Mouse (Mus musculus): Measurements from ENCODE around the gene Celf2. TPM values are rescaled to one million over a fixed set of nuclear protein-coding genes. Genes with fewer than 3 reads are reported as not detected.

Gene Celf2
- polyA plus RNA-seq, 1 experiment from 2014 or later, result 191 TPM

GRCm38 (mm10) chr2:7249002-7249401 lies 260.4 kb downstream of the Celf2 start:
- no peak for ATAC-seq (ENCODE audit: low FRiP score, low TSS enrichment)
- Histone ChIP-seq H3K4me3 (replicated peaks; ENCODE audit: low read depth, low read length) (no peak overlapping the region), H3K4me2 (ENCODE audit: low read length) (no peak overlapping the region), H3K27ac (replicated peaks; ENCODE audit: low read depth, low read length) (no peak overlapping the region), H3K9me3 (ENCODE audit: control insufficient read depth, low read length) (no peaks in the 10 kb centered on the region), H3K27me3 (ENCODE audit: control insufficient read depth, insufficient read depth, low read length) (no peaks in the 10 kb centered on the region), H3K36me3 (ENCODE audit: control insufficient read depth, insufficient read depth, low read length) (no peaks in the 10 kb centered on the region), H3K9ac (replicated peaks; ENCODE audit: low read length) (no peak overlapping the region), H3K4me1 (ENCODE audit: control insufficient read depth, insufficient read depth, low read length) (no peaks in the 10 kb centered on the region)
- no peak for DNase-seq

GRCm38 (mm10) chr2:7245958-7246774 lies 263.2 kb downstream of the Celf2 start:
- ATAC-seq (ENCODE audit: low FRiP score, low TSS enrichment), result no peak
- Histone ChIP-seq H3K4me3 (replicated peaks; ENCODE audit: low read depth, low read length) (no peak overlapping the region), H3K4me2 (ENCODE audit: low read length) (no peak overlapping the region), H3K27me3 (ENCODE audit: control insufficient read depth, insufficient read depth, low read length) (no peaks in the 10 kb centered on the region), H3K4me1 (ENCODE audit: control insufficient read depth, insufficient read depth, low read length) (0 out of 2 replicates have a peak, but pooled peaks cover 5% of the 10 kb centered on the region), H3K9me3 (ENCODE audit: control insufficient read depth, low read length) (no peaks in the 10 kb centered on the region), H3K9ac (replicated peaks; ENCODE audit: low read length) (no peak overlapping the region), H3K27ac (replicated peaks; ENCODE audit: low read depth, low read length) (no peak overlapping the region), H3K36me3 (ENCODE audit: control insufficient read depth, insufficient read depth, low read length) (no peaks in the 10 kb centered on the region)
- WGBS, result 89% methylated on average over 4 of the region's 4 CpGs
- peak; percentile 16 for DNase-seq

GRCm38 (mm10) chr2:7242139-7242538 lies 267.2 kb downstream of the Celf2 start:
- no peaks in the 10 kb centered on the region for H3K9me3 ChIP-seq (ENCODE audit: control insufficient read depth, low read length)
- H3K27me3 ChIP-seq (ENCODE audit: control insufficient read depth, insufficient read depth, low read length), result no peaks in the 10 kb centered on the region
- DNase-seq (no peak), ATAC-seq (ENCODE audit: low FRiP score, low TSS enrichment) (no peak)
- 0 out of 2 replicates have a peak, but pooled peaks cover 5% of the 10 kb centered on the region for H3K4me1 ChIP-seq (ENCODE audit: control insufficient read depth, insufficient read depth, low read length)
- no peaks in the 10 kb centered on the region for H3K36me3 ChIP-seq (ENCODE audit: control insufficient read depth, insufficient read depth, low read length)
- WGBS, result 87% methylated on average over 1 of the region's 1 CpGs
- no peak overlapping the region for H3K27ac ChIP-seq (replicated peaks; ENCODE audit: low read depth, low read length)
- H3K4me3 ChIP-seq (replicated peaks; ENCODE audit: low read depth, low read length), result no peak overlapping the region
- H3K4me2 ChIP-seq (ENCODE audit: low read length), result no peak overlapping the region
- H3K9ac ChIP-seq (replicated peaks; ENCODE audit: low read length), result no peak overlapping the region

- H3K36me3 ChIP-seq (ENCODE audit: control insufficient read depth, insufficient read depth, low read length), result no peaks in the 10 kb centered on the region
- H3K9me3 ChIP-seq (ENCODE audit: control insufficient read depth, low read length), result no peaks in the 10 kb centered on the region
- 0 out of 2 replicates have a peak, but pooled peaks cover 5% of the 10 kb centered on the region for H3K4me1 ChIP-seq (ENCODE audit: control insufficient read depth, insufficient read depth, low read length)
- no peak for ATAC-seq (ENCODE audit: low FRiP score, low TSS enrichment)
- DNase-seq, result peak; percentile 36
- H3K27me3 ChIP-seq (ENCODE audit: control insufficient read depth, insufficient read depth, low read length), result no peaks in the 10 kb centered on the region
- WGBS, result 47% methylated on average over 4 of the region's 4 CpGs
- H3K27ac ChIP-seq (replicated peaks; ENCODE audit: low read depth, low read length), result no peak overlapping the region
- no peak overlapping the region for H3K9ac ChIP-seq (replicated peaks; ENCODE audit: low read length)
- no peak overlapping the region for H3K4me2 ChIP-seq (ENCODE audit: low read length)
- no peak overlapping the region for H3K4me3 ChIP-seq (replicated peaks; ENCODE audit: low read depth, low read length)
These were observed 267.8 kb downstream of the Celf2 start for GRCm38 (mm10) chr2:7241523-7241941.

- no peak overlapping the region for H3K27ac ChIP-seq (replicated peaks; ENCODE audit: low read depth, low read length)
- H3K9me3 ChIP-seq (ENCODE audit: control insufficient read depth, low read length), result no peaks in the 10 kb centered on the region
- H3K4me3 ChIP-seq (replicated peaks; ENCODE audit: low read depth, low read length), result no peak overlapping the region
- H3K9ac ChIP-seq (replicated peaks; ENCODE audit: low read length), result no peak overlapping the region
- WGBS, result 82% methylated on average over 4 of the region's 4 CpGs
- 0 out of 2 replicates have a peak, but pooled peaks cover 5% of the 10 kb centered on the region for H3K4me1 ChIP-seq (ENCODE audit: control insufficient read depth, insufficient read depth, low read length)
- H3K36me3 ChIP-seq (ENCODE audit: control insufficient read depth, insufficient read depth, low read length), result no peaks in the 10 kb centered on the region
- ATAC-seq (ENCODE audit: low FRiP score, low TSS enrichment) (no peak), DNase-seq (no peak)
- H3K27me3 ChIP-seq (ENCODE audit: control insufficient read depth, insufficient read depth, low read length), result no peaks in the 10 kb centered on the region
- H3K4me2 ChIP-seq (ENCODE audit: low read length), result no peak overlapping the region
These were observed 272.1 kb downstream of the Celf2 start for GRCm38 (mm10) chr2:7237283-7237682.

GRCm38 (mm10) chr2:7236452-7236851 lies 272.9 kb downstream of the Celf2 start:
- WGBS, result 93% methylated on average over 3 of the region's 3 CpGs
- DNase-seq, result no peak

GRCm38 (mm10) chr2:7235059-7235741 lies 274.2 kb downstream of the Celf2 start:
- Histone ChIP-seq H3K36me3 (ENCODE audit: control insufficient read depth, insufficient read depth, low read length) (no peaks in the 10 kb centered on the region), H3K9ac (replicated peaks; ENCODE audit: low read length) (no peak overlapping the region), H3K4me3 (replicated peaks; ENCODE audit: low read depth, low read length) (no peak overlapping the region), H3K4me1 (ENCODE audit: control insufficient read depth, insufficient read depth, low read length) (no peaks in the 10 kb centered on the region), H3K4me2 (ENCODE audit: low read length) (no peak overlapping the region), H3K27ac (replicated peaks; ENCODE audit: low read depth, low read length) (no peak overlapping the region), H3K9me3 (ENCODE audit: control insufficient read depth, low read length) (no peaks in the 10 kb centered on the region), H3K27me3 (ENCODE audit: control insufficient read depth, insufficient read depth, low read length) (no peaks in the 10 kb centered on the region)
- no peak for ATAC-seq (ENCODE audit: low FRiP score, low TSS enrichment)
- DNase-seq, result no peak
- 92% methylated on average over 4 of the region's 4 CpGs for WGBS

More at GRCm38 (mm10) chr2:7236452-7236851, 272.9 kb downstream of the Celf2 start:
- Histone ChIP-seq H3K9me3 (ENCODE audit: control insufficient read depth, low read length) (no peaks in the 10 kb centered on the region), H3K4me1 (ENCODE audit: control insufficient read depth, insufficient read depth, low read length) (no peaks in the 10 kb centered on the region), H3K4me3 (replicated peaks; ENCODE audit: low read depth, low read length) (no peak overlapping the region), H3K9ac (replicated peaks; ENCODE audit: low read length) (no peak overlapping the region), H3K27me3 (ENCODE audit: control insufficient read depth, insufficient read depth, low read length) (no peaks in the 10 kb centered on the region), H3K36me3 (ENCODE audit: control insufficient read depth, insufficient read depth, low read length) (no peaks in the 10 kb centered on the region), H3K27ac (replicated peaks; ENCODE audit: low read depth, low read length) (no peak overlapping the region), H3K4me2 (ENCODE audit: low read length) (no peak overlapping the region)
- no peak for ATAC-seq (ENCODE audit: low FRiP score, low TSS enrichment)

GRCm38 (mm10) chr2:7234587-7234986 lies 274.8 kb downstream of the Celf2 start:
- Histone ChIP-seq H3K27ac (replicated peaks; ENCODE audit: low read depth, low read length) (no peak overlapping the region), H3K4me3 (replicated peaks; ENCODE audit: low read depth, low read length) (no peak overlapping the region), H3K27me3 (ENCODE audit: control insufficient read depth, insufficient read depth, low read length) (no peaks in the 10 kb centered on the region), H3K4me2 (ENCODE audit: low read length) (no peak overlapping the region), H3K9me3 (ENCODE audit: control insufficient read depth, low read length) (no peaks in the 10 kb centered on the region), H3K9ac (replicated peaks; ENCODE audit: low read length) (no peak overlapping the region), H3K4me1 (ENCODE audit: control insufficient read depth, insufficient read depth, low read length) (no peaks in the 10 kb centered on the region), H3K36me3 (ENCODE audit: control insufficient read depth, insufficient read depth, low read length) (no peaks in the 10 kb centered on the region)
- ATAC-seq (ENCODE audit: low FRiP score, low TSS enrichment), result no peak
- 92% methylated on average over 7 of the region's 7 CpGs for WGBS
- no peak for DNase-seq
